Mouse (Mus musculus) G1E (cell line): ENCODE results near the gene Trdmt1.

Source experiments
- CTCF ChIP-seq: IDR thresholded peaks from 2 replicates; pipeline ENCODE4 v1.5.1; 2012; ENCODE audit warnings: low read depth, low read length, inconsistent platforms, mixed read lengths
- GATA1 ChIP-seq: IDR thresholded peaks from 2 replicates; pipeline ENCODE4 v1.6.1; 2012; ENCODE audit warnings: borderline replicate concordance, low read length, inconsistent platforms, mixed read lengths
- GATA2 ChIP-seq: IDR thresholded peaks from 2 replicates; pipeline ENCODE4 v1.6.1; 2012; ENCODE audit warnings: low read depth, low read length, inconsistent platforms, borderline replicate concordance
- TAL1 ChIP-seq: conservative IDR thresholded peaks from 2 replicates; pipeline ENCODE4 v1.6.1; 2012; ENCODE audit warnings: low read depth, low read length, inconsistent platforms, mixed read lengths

DNA sequence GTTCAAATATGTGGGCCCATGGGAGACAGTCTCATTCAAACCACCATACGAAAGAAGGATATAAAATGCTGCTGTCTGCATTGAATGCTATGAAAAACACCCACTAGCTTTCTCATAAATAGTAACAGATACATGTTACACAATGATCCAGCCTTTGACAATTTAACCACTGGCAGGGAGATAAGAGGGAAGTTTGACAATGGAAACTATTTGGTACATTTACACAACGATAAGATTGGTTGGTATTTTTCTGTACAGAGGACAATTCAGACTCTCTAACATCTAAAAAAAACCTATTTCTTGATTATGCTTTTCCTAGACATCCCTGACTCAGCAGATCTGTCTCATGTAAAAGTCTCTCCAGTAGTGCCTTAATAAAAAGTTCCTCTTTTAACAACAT, 48.4 kb downstream of the Trdmt1 start:
- TF ChIP-seq TAL1: no peak
- TF ChIP-seq GATA1: no peak
- TF ChIP-seq CTCF: no peak
- TF ChIP-seq GATA2: no peak
